Mouse (Mus musculus) monocyte, adult 59 days (primary cell): Measurements from ENCODE around the gene Ier5. TPM values are rescaled to one million over a fixed set of nuclear protein-coding genes. Genes with fewer than 3 reads are reported as not detected.

Experiments used
- total RNA-seq, 2 experiments: library from RNA; stranded (reverse); gene quantifications; one replicate each; pipeline ENCODE4 v1.2.4; 2023

Ier5 gene
- total RNA-seq = 100 to 1,000 TPM; 308 to 327 TPM

DNA sequence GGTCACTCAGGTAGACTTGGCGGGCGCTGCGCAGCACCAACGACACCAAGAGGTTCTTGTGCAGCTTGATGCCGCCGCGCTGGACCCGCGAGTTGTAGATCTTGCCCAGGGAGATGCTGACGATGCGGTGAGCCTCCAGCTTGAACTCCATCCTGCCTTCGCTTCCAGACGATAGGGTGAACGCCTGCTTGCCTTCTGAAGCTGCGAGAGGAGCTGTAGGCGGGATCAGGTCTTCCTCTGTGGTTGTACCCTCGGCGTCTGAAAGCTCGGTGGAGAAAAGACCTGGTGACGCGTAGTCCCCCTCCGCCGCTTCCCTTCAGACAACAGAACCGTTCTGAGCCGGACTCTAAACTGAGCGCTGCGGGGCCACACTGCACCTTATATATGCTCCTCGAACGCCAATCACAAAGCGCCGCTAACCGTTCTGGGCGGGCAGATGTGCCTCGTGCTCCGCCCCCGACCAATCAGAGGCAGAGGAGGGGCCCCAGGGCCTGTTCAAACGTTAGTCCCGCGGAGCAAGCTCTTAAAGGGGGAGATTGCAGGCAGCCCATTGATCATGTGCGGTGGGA is at the start of gene Ier5:
Gene Ier5 (minus strand): TSS at position 357 of the 569 bp plus-strand sequence.

DNA sequence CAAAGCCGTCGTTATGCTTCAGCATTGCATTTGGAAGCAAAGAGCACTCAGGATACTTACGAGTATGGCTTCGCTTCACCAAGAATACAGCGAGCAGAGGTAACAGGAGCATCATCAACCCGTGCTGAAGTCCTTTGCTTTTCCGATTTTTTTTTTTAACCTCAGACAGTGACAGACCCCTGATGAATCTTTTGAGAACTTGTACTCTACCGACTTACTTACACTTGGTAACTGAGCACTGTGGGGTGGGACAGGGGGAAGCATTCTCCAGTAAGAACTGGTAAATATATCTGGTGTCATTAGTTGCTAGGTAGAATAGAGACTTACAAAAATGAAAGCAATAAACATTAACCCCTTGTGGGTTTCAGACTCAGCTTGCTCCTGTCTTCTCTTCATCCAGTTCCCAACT is 47.1 kb upstream of the Ier5 start, which contains the start of gene Mr1:
Gene Mr1 (minus strand): TSS at position 243 of the 409 bp plus-strand sequence.

Other genes starting within 250 kb of the Ier5 start
- gene Cacna1e, start 215.1 kb downstream of the Ier5 start, total RNA-seq = under 1 TPM; 0.79 to 0.88 TPM
- 1 to 10 TPM; 6.8 to 7.3 TPM for gene Mr1, start 47.2 kb upstream of the Ier5 start, total RNA-seq
- 10 to 100 TPM; 43.5 to 46.6 TPM for gene Stx6, start 59.1 kb upstream of the Ier5 start, total RNA-seq
- not detected for gene BC034090, start 144.8 kb upstream of the Ier5 start, total RNA-seq